In the genomic region with DNA sequence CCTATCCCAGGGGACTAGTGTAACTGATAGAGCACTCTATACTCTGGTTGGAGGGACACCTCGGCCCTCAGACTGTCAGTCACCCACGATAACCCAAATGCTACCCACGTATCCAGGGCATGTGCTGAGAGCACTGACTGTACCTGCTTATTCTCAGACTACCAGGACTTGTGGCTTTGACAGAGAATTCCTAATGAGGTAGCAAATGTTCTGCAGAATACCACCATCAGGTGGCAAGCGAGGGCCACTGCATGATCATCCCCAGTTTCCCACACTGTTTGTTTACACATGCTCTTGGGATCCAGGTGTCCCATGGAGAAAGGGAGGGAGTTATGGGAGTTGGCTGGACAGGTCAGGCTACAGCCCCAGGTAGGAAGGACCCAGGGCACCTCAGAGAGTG, we compare ENCODE assay signal across 17 mouse cellular contexts.
DNase-seq lines count a peak whose midpoint lies in the region; ATAC-seq and TF ChIP-seq lines count a peak whose summit lies in the region.
"Had no signal": no experiment of that assay in that cellular context is flagged by ENCODE, and none has a peak within 500 bp of the region (broad histone marks: within the 10 kb centered on the region; RNA-seq: fewer than 3 reads in every experiment).

No protein-coding gene starts in this region.

- DNase-seq in cerebellum, adult 2 months, result peak in 1 of 2 experiments; percentile 33
- DNase-seq in cerebellum, adult 11-12 months, result no peak
- DNase-seq in hindbrain, postnatal 0 days (ENCODE audit: low spot score), result peak; percentile 63
- DNase-seq in lung, embryonic 14.5 days, result no peak
- no peak for DNase-seq in lung, postnatal 36 days
- peak; percentile 51 for DNase-seq in brain, embryonic 14.5 days (ENCODE audit: low read depth)
- DNase-seq in gastrocnemius, postnatal 10 days, result no peak
- DNase-seq: heart, postnatal 36 days; liver; thymus, postnatal 25 days had no signal

- H3K9me3 ChIP-seq in hindbrain, postnatal 0 days (ENCODE audit: low read length), result no peaks in the 10 kb centered on the region
- no peaks in the 10 kb centered on the region for H3K9me3 ChIP-seq in hindbrain, embryonic 12.5 days (replicated peaks)
- H3K9me3 ChIP-seq in lung, embryonic 14.5 days (ENCODE audit: low read depth, low read length), result no peaks in the 10 kb centered on the region
- H3K9me3 ChIP-seq: embryonic facial prominence, embryonic 13.5 days; forebrain, embryonic 10.5 days; heart, embryonic 10.5 days; midbrain, embryonic 13.5 days; stomach, embryonic 15.5 days had no signal

- TF ChIP-seq CTCF in cerebellum, adult 2 months (IDR thresholded peaks at IDR 0.05; ENCODE audit: borderline replicate concordance, insufficient read depth, low read depth, low read length), result peak; percentile 68
- TF ChIP-seq CTCF in hindbrain, postnatal 0 days (IDR thresholded peaks at IDR 0.05; ENCODE audit: low read depth), result peak; percentile 77
- peak; percentile 60 for TF ChIP-seq CTCF in lung, embryonic 14.5 days (IDR thresholded peaks at IDR 0.05; ENCODE audit: low read depth)
- peak; percentile 41; the same call in 1 of the 2 replicates for TF ChIP-seq CTCF in brain, embryonic 14.5 days (IDR thresholded peaks at IDR 0.05; ENCODE audit: borderline replicate concordance, extremely low read depth, insufficient read depth, insufficient read length)

- H3K9ac ChIP-seq in hindbrain, postnatal 0 days (replicated peaks; ENCODE audit: low read length), result no peak overlapping the region
- H3K9ac ChIP-seq in hindbrain, embryonic 12.5 days, result no peak overlapping the region
- H3K9ac ChIP-seq in lung, embryonic 14.5 days, result no peak overlapping the region
- H3K9ac ChIP-seq: embryonic facial prominence, embryonic 13.5 days; midbrain, embryonic 13.5 days; stomach, embryonic 15.5 days had no signal

- no peaks in the 10 kb centered on the region for H3K27me3 ChIP-seq in cerebellum, adult 2 months (ENCODE audit: control insufficient read depth, insufficient read depth, low read length)
- no peaks in the 10 kb centered on the region for H3K27me3 ChIP-seq in hindbrain, postnatal 0 days (ENCODE audit: insufficient read depth, low read length)
- H3K27me3 ChIP-seq in hindbrain, embryonic 12.5 days, result no peaks in the 10 kb centered on the region
- H3K27me3 ChIP-seq in lung, embryonic 14.5 days (ENCODE audit: insufficient read depth, low read length), result no peaks in the 10 kb centered on the region
- H3K27me3 ChIP-seq: midbrain, embryonic 13.5 days; stomach, embryonic 15.5 days had no signal

- peaks cover 6% of the 10 kb centered on the region; the same call in 1 of the 2 replicates for H3K36me3 ChIP-seq in hindbrain, postnatal 0 days (ENCODE audit: insufficient read depth, low read length)
- peaks cover 7% of the 10 kb centered on the region; the same call in 1 of the 2 replicates for H3K36me3 ChIP-seq in hindbrain, embryonic 12.5 days
- H3K36me3 ChIP-seq in lung, embryonic 14.5 days (ENCODE audit: insufficient read depth), result no peaks in the 10 kb centered on the region
- H3K36me3 ChIP-seq: G1E; heart, embryonic 10.5 days; stomach, embryonic 15.5 days had no signal

- WGBS in cerebellum, adult 2 months, result 71% methylated on average over 4 of the region's 4 CpGs
- 82% methylated on average over 4 of the region's 4 CpGs for WGBS in hindbrain, postnatal 0 days
- WGBS in hindbrain, embryonic 12.5 days, result 72% methylated on average over 4 of the region's 4 CpGs
- WGBS in lung, embryonic 14.5 days, result 61% methylated on average over 4 of the region's 4 CpGs

- H3K4me3 ChIP-seq in cerebellum, adult 2 months (replicated peaks; ENCODE audit: insufficient read depth, low read depth, low read length), result no peak overlapping the region
- no peak overlapping the region for H3K4me3 ChIP-seq in hindbrain, postnatal 0 days (ENCODE audit: low read length)
- no peak overlapping the region for H3K4me3 ChIP-seq in hindbrain, embryonic 12.5 days
- H3K4me3 ChIP-seq in lung, embryonic 14.5 days (ENCODE audit: low read depth, low read length), result no peak overlapping the region
- H3K4me3 ChIP-seq: embryonic facial prominence, embryonic 13.5 days; forebrain, embryonic 10.5 days; heart, embryonic 10.5 days; midbrain, embryonic 13.5 days; stomach, embryonic 15.5 days had no signal

- no peak overlapping the region for H3K27ac ChIP-seq in cerebellum, adult 2 months (ENCODE audit: insufficient read depth, low read length)
- H3K27ac ChIP-seq in hindbrain, postnatal 0 days, result no peak overlapping the region
- H3K27ac ChIP-seq in hindbrain, embryonic 12.5 days, result no peak overlapping the region
- H3K27ac ChIP-seq in lung, embryonic 14.5 days (ENCODE audit: low read depth), result no peak overlapping the region
- H3K27ac ChIP-seq: embryonic facial prominence, embryonic 13.5 days; forebrain, embryonic 10.5 days; heart, embryonic 10.5 days; midbrain, embryonic 13.5 days; stomach, embryonic 15.5 days had no signal

- ATAC-seq in hindbrain, postnatal 0 days, result 0 out of 2 replicates have a peak, but pooled peaks have one; percentile 4
- no peak for ATAC-seq in hindbrain, embryonic 12.5 days (ENCODE audit: low FRiP score)
- no peak for ATAC-seq in lung, embryonic 14.5 days (ENCODE audit: insufficient read depth)
- ATAC-seq: midbrain, embryonic 13.5 days had no signal

- no peaks in the 10 kb centered on the region for H3K4me1 ChIP-seq in cerebellum, adult 2 months (ENCODE audit: control insufficient read depth, insufficient read depth, low read length)
- no peaks in the 10 kb centered on the region; the same call in 1 of the 2 replicates for H3K4me1 ChIP-seq in hindbrain, postnatal 0 days (ENCODE audit: insufficient read depth, low read length)
- H3K4me1 ChIP-seq in hindbrain, embryonic 12.5 days, result peaks cover 28% of the 10 kb centered on the region
- no peaks in the 10 kb centered on the region for H3K4me1 ChIP-seq in lung, embryonic 14.5 days (ENCODE audit: insufficient read depth)
- H3K4me1 ChIP-seq: heart, embryonic 10.5 days; stomach, embryonic 15.5 days had no signal

- TF ChIP-seq POLR2A in cerebellum, adult 2 months (IDR thresholded peaks at IDR 0.05; ENCODE audit: borderline replicate concordance, insufficient read depth, low read length), result no peak
- TF ChIP-seq POLR2A in brain, embryonic 14.5 days (IDR thresholded peaks at IDR 0.05; ENCODE audit: borderline replicate concordance, extremely low read depth, insufficient read depth, insufficient read length, poor library complexity, severe bottlenecking), result no peak

- no peak overlapping the region for H3K4me2 ChIP-seq in hindbrain, postnatal 0 days (ENCODE audit: low read depth, low read length)
- H3K4me2 ChIP-seq in hindbrain, embryonic 12.5 days (replicated peaks), result no peak overlapping the region
- H3K4me2 ChIP-seq in lung, embryonic 14.5 days, result no peak overlapping the region
- H3K4me2 ChIP-seq: embryonic facial prominence, embryonic 13.5 days; midbrain, embryonic 13.5 days; stomach, embryonic 15.5 days had no signal

Comparison
In these comparisons a context has a peak if more than half of its experiments do, and no peak if none do; other contexts are left out.
1. DNase-seq: peak in hindbrain, postnatal 0 days (single experiment) and brain, embryonic 14.5 days (single experiment); none in cerebellum, adult 11-12 months (single experiment), lung, embryonic 14.5 days (single experiment), lung, postnatal 36 days (single experiment) and gastrocnemius, postnatal 10 days (single experiment).
2. Peak in every context shown above with its lines, with median percentiles within 50 percentile points of each other: CTCF ChIP-seq.